Mouse (Mus musculus) hindbrain, embryonic 16.5 days (tissue): ENCODE measurements around the gene Gpha2. TPM values are rescaled to one million over a fixed set of nuclear protein-coding genes. Genes with fewer than 3 reads are reported as not detected.
A peak's percentile ranks its signal among the peaks of the same experiment; 100 is the strongest.

Experiments
- ATAC-seq: fragments of 200-750 bp; cut with Nextera tagmentation; 2 replicates; pipeline ENCODE4 v1.8.0; 2017; ENCODE audit warnings: moderate TSS enrichment, moderate library complexity
- H3K27ac ChIP-seq: fragments of 300-500 bp; sonication (generic); 2 replicates; pipeline ENCODE4 v1.5.1; 2014; ENCODE audit warnings: low read depth, mild to moderate bottlenecking, control low read depth, low read length, moderate library complexity
- H3K27me3 ChIP-seq: fragments of 300-500 bp; sonication (generic); replicated peaks from 2 replicates; pipeline ENCODE4 v1.6.1; 2014; ENCODE audit warnings: low read length; ENCODE audit not compliant: control insufficient read depth, insufficient read depth
- H3K36me3 ChIP-seq: fragments of 300-500 bp; sonication (generic); 2 replicates; pipeline ENCODE4 v1.6.1; 2014; ENCODE audit warnings: mild to moderate bottlenecking, low read length, moderate library complexity, mixed read lengths; ENCODE audit not compliant: control insufficient read depth, insufficient read depth
- H3K4me1 ChIP-seq: fragments of 300-500 bp; sonication (generic); 2 replicates; pipeline ENCODE4 v1.6.1; 2014; ENCODE audit warnings: low read depth, low read length; ENCODE audit not compliant: control insufficient read depth, insufficient read depth
- H3K4me2 ChIP-seq: fragments of 300-500 bp; sonication (generic); 2 replicates; pipeline ENCODE4 v1.6.1; 2014; ENCODE audit warnings: mild to moderate bottlenecking, low read length, control low read depth, moderate library complexity
- H3K4me3 ChIP-seq: fragments of 300-500 bp; sonication (generic); 2 replicates; pipeline ENCODE4 v1.5.1; 2014; ENCODE audit warnings: mild to moderate bottlenecking, low read length, control low read depth, moderate library complexity
- H3K9ac ChIP-seq: fragments of 300-500 bp; sonication (generic); 2 replicates; pipeline ENCODE4 v1.6.1; 2014; ENCODE audit warnings: low read depth, mild to moderate bottlenecking, control low read depth, low read length, moderate library complexity
- H3K9me3 ChIP-seq: fragments of 300-500 bp; sonication (generic); 2 replicates; pipeline ENCODE4 v1.6.1; 2014; ENCODE audit warnings: mild to moderate bottlenecking, low read length, moderate library complexity; ENCODE audit not compliant: control insufficient read depth
- WGBS: fragments of 180-500 bp; shearing (Covaris S2); extraction: QIAGEN DNeasy Blood & Tissue Kit; methylation state at CpG from one replicate; pipeline ENCODE4 v1.1.7; 2014; 5-methylcytosine and 5-hydroxymethylcytosine counted together
- microRNA counts: library from miRNA; unstranded; fragments of <30 nt; microRNA quantifications from one replicate; lab custom pipeline; 2016
- microRNA-seq: library from miRNA; unstranded; fragments of <30 nt; microRNA quantifications from one replicate; pipeline ENCODE4, GENCODE M21; 2017
- polyA plus RNA-seq: library from polyadenylated mRNA; unstranded; fragments of >200 nt; fragmentation: Nextera tagmentation; extraction: Ambion mirVana; gene quantifications from 2 replicates; pipeline ENCODE4 v1.2.1, GENCODE M21; 2015

The Gpha2 gene
- polyA plus RNA-seq, 1 experiment from 2014 or later, result not detected

GRCm38 (mm10) chr19:6275740-6276389 is 49.7 kb downstream of the Gpha2 start:
- no peak; the same call in 1 of the 2 replicates for ATAC-seq
- Histone ChIP-seq H3K36me3 (peaks cover under 1% of the 10 kb centered on the region; the same call in 1 of the 2 replicates), H3K4me2 (peak overlapping the region; percentile 99), H3K9ac (peak overlapping the region; percentile 68), H3K9me3 (no peaks in the 10 kb centered on the region), H3K27ac (peak overlapping the region; percentile 75), H3K27me3 (no peaks in the 10 kb centered on the region), H3K4me1 (peaks cover 31% of the 10 kb centered on the region), H3K4me3 (peak overlapping the region; percentile 85)
- WGBS, result 9% methylated on average over 15 of the region's 15 CpGs

GRCm38 (mm10) chr19:6276426-6277421 is 50.5 kb downstream of the Gpha2 start, which contains the start of gene Ehd1:
Gene Ehd1 (plus strand): TSS chr19:6276725.
- H3K36me3 ChIP-seq, result peaks cover 9% of the 10 kb centered on the region
- H3K4me3 ChIP-seq, result peak within 1 kb of the TSS; percentile 85
- H3K9me3 ChIP-seq, result no peaks in the 10 kb centered on the region
- under 1% methylated on average over 99 of the region's 106 CpGs for WGBS
- no peaks in the 10 kb centered on the region for H3K27me3 ChIP-seq
- H3K9ac ChIP-seq, result peak within 1 kb of the TSS; percentile 77
- H3K27ac ChIP-seq, result peak within 1 kb of the TSS; percentile 80
- H3K4me2 ChIP-seq, result peak within 1 kb of the TSS; percentile 99
- peak; percentile 98 for ATAC-seq
- H3K4me1 ChIP-seq, result peaks cover 31% of the 10 kb centered on the region

MicroRNA genes within 50 kb of the gene (microRNA counts, 519-probe panel; counts per million panel counts)
- microRNA mmu-miR-192 (lab: Ali Mortazavi, UCI), result 2,040 counts per million, percentile 31 among the panel's probes with 10 or more counts

Small RNAs within 50 kb of the gene (microRNA-seq; reads per million reads assigned to microRNA genes)
- gene Mir192 (91.2 reads per million, percentile 48 among the genes with 10 or more reads in this experiment), gene Mir194-2 (91.0 reads per million, percentile 48 among the genes with 10 or more reads in this experiment)

Other genes starting within 250 kb of the Gpha2 start
- gene Slc22a20, start 240.2 kb upstream of the Gpha2 start, polyA plus RNA-seq, result not detected in 2 replicates
- gene Capn1, start 210.5 kb upstream of the Gpha2 start, polyA plus RNA-seq, result 5.2 and 5.6 TPM in 2 replicates
- 29.0 and 38.4 TPM in 2 replicates for gene Syvn1, start 179.8 kb upstream of the Gpha2 start, polyA plus RNA-seq
- gene Mrpl49, start 168.6 kb upstream of the Gpha2 start, polyA plus RNA-seq, result 62.4 and 68.8 TPM in 2 replicates
- 471 and 479 TPM in 2 replicates for gene Fau, start 168.5 kb upstream of the Gpha2 start, polyA plus RNA-seq
- gene Znhit2, start 165.2 kb upstream of the Gpha2 start, polyA plus RNA-seq, result 31.5 and 35.2 TPM in 2 replicates
- gene Tm7sf2, start 158.0 kb upstream of the Gpha2 start, polyA plus RNA-seq, result 61.3 and 64.6 TPM in 2 replicates
- 89.5 and 91.3 TPM in 2 replicates for gene Vps51, start 149.1 kb upstream of the Gpha2 start, polyA plus RNA-seq
- gene Tmem262, start 146.3 kb upstream of the Gpha2 start, polyA plus RNA-seq, result not detected in 2 replicates
- 1.2 and 1.5 TPM in 2 replicates for gene Gm28374, start 144.1 kb upstream of the Gpha2 start, polyA plus RNA-seq
- gene Zfpl1, start 141.4 kb upstream of the Gpha2 start, polyA plus RNA-seq, result 74.8 and 77.4 TPM in 2 replicates
- gene Cdca5, start 141.4 kb upstream of the Gpha2 start, polyA plus RNA-seq, result 6.8 and 7.7 TPM in 2 replicates
- gene AC131692.1, start 132.0 kb upstream of the Gpha2 start, polyA plus RNA-seq, result not detected in 2 replicates
- 0.41 and 0.43 TPM in 2 replicates for gene Naaladl1, start 120.6 kb upstream of the Gpha2 start, polyA plus RNA-seq
- 48.5 and 53.9 TPM in 2 replicates for gene Sac3d1, start 107.7 kb upstream of the Gpha2 start, polyA plus RNA-seq
- 64.3 and 66.9 TPM in 2 replicates for gene Snx15, start 98.1 kb upstream of the Gpha2 start, polyA plus RNA-seq
- not detected in 2 replicates for gene Batf2, start 85.4 kb upstream of the Gpha2 start, polyA plus RNA-seq
- 154 and 162 TPM in 2 replicates for gene Arl2, start 84.8 kb upstream of the Gpha2 start, polyA plus RNA-seq
- gene Majin, start 42.0 kb upstream of the Gpha2 start, polyA plus RNA-seq, result 0.10 TPM in 1 of 2 replicates, not detected in the other
- gene Ppp2r5b, start 9.5 kb downstream of the Gpha2 start, polyA plus RNA-seq, result 161 and 167 TPM in 2 replicates
- gene Atg2a, start 15.3 kb downstream of the Gpha2 start, polyA plus RNA-seq, result 11.7 and 16.7 TPM in 2 replicates
- 105 and 113 TPM in 2 replicates for gene Ehd1, start 50.3 kb downstream of the Gpha2 start, polyA plus RNA-seq
- gene Cdc42bpg, start 80.1 kb downstream of the Gpha2 start, polyA plus RNA-seq, result 0.26 and 0.31 TPM in 2 replicates
- gene Men1, start 108.6 kb downstream of the Gpha2 start, polyA plus RNA-seq, result 68.4 and 85.0 TPM in 2 replicates
- gene Map4k2, start 114.8 kb downstream of the Gpha2 start, polyA plus RNA-seq, result 19.6 and 23.1 TPM in 2 replicates
- 81.4 and 106 TPM in 2 replicates for gene Sf1, start 137.3 kb downstream of the Gpha2 start, polyA plus RNA-seq
- 10.2 and 13.2 TPM in 2 replicates for gene Pygm, start 158.0 kb downstream of the Gpha2 start, polyA plus RNA-seq
- gene Rasgrp2, start 173.0 kb downstream of the Gpha2 start, polyA plus RNA-seq, result 184 and 232 TPM in 2 replicates
- 29.1 and 37.1 TPM in 2 replicates for gene Nrxn2, start 192.4 kb downstream of the Gpha2 start, polyA plus RNA-seq